Mouse (Mus musculus) adipocyte (in vitro differentiated cells): ENCODE data around the gene Fgf2.
A peak's percentile ranks its signal among the peaks of the same experiment; 100 is the strongest.

ENCODE experiments used
- DNase-seq: peaks from one replicate; pipeline ENCODE4 v3.0.0-alpha.2; 2016; ENCODE audit warnings: low spot score

Gene Fgf2

GRCm38 (mm10) chr3:37354737-37355136, 6.6 kb downstream of the Fgf2 start:
- peak; percentile 51 for DNase-seq

- peak; percentile 63 for DNase-seq
Measured at GRCm38 (mm10) chr3:37360729-37361128, 12.6 kb downstream of the Fgf2 start.

DNA sequence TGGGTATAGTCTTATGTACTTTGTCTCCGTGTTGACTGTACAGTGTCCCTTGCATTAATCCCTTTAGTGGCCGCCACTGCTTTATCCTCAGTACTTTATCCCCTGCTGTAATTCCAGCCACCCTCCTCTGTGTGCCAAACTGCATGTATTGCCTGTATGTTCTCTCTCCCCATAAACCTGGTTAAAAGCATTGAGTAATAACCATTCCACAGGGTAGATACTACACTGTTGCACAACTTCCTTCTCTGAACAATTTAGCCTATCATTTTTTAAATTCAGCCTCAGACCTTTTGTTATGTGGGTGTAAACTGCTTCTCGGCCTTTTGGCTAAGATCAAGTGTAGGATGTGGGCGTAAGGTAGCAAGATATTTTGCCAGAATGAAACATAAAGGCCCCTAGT, 17.0 kb downstream of the Fgf2 start:
- DNase-seq: no peak

- DNase-seq: no peak
Measured at GRCm38 (mm10) chr3:37365976-37366375, 17.8 kb downstream of the Fgf2 start.

GRCm38 (mm10) chr3:37366381-37367053, 18.4 kb downstream of the Fgf2 start:
- DNase-seq: peak; percentile 68

DNA sequence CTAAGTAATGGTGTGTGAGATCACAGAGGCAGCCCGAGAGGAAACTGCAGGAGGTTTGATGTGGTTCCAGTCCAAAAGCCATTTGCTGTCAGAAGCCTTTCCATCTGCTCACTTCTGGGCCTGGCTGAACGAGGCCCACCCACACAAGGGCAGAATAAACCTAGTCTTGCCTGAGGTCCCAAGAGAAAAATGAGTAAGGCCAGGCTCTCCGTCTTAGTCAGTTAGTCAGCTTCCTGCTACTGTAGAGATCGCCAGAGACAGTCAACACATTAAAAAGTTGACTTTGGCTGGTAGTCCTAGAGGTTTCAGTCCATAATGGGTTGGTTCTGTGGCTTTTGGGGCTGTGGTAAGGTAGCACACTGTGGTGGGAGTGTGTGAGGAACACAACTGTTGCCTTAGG, 22.3 kb downstream of the Fgf2 start:
- DNase-seq: no peak

DNA sequence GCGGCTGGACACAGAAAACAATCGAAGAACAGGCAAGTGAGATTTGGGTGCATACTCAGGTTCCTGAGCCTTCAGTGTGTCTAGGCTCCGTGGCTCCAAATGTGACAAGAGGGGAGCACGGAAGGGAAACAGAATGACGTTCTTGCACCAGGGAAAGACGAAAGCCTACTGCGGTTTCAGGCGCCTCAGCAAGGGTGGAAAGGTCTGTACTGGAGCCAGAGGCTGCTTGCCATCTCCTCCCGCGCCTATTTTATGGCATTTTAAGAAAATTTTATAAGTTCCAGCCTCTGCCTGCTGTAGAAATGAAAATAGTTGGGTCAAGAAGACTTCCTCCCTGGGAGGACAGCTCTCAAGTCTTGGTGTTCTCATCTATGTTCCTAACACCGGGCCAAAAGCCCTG, 25.6 kb downstream of the Fgf2 start:
- DNase-seq: no peak

GRCm38 (mm10) chr3:37377926-37378325, 29.8 kb downstream of the Fgf2 start:
- no peak for DNase-seq

- DNase-seq: no peak
Measured at GRCm38 (mm10) chr3:37378412-37378811, 30.3 kb downstream of the Fgf2 start.

GRCm38 (mm10) chr3:37379201-37379600, 31.1 kb downstream of the Fgf2 start:
- no peak for DNase-seq

DNA sequence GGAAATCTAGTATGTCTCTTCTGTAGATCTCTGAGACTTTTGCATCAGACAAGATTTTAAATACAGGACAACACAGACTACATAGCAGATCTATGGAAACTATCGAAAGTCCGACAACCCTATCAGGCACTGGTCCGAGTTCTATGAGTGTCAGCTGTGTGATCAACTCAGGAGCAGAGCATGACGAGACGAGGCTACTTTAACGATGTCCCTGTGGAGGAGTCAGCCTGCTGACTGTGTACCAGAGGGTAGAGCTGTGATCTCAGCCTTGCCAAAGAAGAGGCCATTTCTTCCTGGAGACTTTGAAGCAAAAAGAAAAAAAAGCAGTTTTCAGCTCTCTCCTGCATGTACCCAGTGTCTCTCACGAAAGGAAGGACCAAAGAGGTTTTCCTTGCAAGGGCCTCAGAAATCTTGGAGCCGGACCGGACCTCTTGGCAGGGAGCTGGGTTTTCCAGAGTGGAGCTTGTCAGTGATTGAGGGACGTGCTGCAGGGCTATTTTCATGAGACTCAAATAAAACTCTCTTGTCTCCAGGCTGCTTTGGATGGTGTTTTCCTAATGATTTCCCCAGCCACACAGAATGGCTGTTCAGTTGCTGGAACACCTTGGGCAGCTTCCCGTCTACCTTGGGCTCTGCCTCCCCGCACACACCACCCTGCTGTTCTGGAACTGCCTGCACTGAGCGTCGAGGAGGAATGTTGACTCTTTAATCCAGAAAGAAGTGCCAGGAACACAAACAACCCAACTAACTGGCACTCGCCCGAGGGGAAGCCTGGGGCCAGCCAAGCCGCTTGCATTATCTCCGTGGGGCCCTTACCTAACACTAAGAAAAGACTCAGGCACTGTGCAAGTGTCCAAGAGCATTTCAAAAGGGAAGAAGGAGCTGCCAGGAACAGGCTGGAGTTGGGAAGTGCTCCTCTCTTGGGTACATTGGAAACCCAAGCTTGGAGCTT, 32.1 kb downstream of the Fgf2 start:
- DNase-seq: peak; percentile 97

- peak; percentile 54 for DNase-seq
Measured at GRCm38 (mm10) chr3:37381457-37381856, 33.3 kb downstream of the Fgf2 start.

GRCm38 (mm10) chr3:37383096-37383765, 35.1 kb downstream of the Fgf2 start:
- DNase-seq: no peak

DNA sequence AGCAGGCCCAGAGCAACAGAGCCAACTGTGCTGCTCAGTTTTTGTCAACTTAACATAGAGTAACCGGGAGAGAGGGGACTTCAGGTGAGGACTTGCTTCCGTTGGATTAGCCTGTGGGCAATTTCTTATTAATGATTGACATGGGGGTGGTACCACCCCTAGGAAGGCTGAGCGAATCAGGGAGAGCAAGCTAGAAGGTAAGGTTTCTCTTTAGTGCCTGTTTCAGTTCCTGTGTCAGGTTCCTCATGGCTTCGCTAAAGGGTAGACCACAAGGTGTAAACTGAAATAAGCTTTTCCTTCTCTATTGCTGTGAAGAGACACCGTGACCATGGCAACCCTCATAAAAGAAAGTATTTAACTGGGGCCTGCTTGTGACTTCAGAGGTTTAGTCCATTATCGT, 39.2 kb downstream of the Fgf2 start:
- DNase-seq: no peak

DNA sequence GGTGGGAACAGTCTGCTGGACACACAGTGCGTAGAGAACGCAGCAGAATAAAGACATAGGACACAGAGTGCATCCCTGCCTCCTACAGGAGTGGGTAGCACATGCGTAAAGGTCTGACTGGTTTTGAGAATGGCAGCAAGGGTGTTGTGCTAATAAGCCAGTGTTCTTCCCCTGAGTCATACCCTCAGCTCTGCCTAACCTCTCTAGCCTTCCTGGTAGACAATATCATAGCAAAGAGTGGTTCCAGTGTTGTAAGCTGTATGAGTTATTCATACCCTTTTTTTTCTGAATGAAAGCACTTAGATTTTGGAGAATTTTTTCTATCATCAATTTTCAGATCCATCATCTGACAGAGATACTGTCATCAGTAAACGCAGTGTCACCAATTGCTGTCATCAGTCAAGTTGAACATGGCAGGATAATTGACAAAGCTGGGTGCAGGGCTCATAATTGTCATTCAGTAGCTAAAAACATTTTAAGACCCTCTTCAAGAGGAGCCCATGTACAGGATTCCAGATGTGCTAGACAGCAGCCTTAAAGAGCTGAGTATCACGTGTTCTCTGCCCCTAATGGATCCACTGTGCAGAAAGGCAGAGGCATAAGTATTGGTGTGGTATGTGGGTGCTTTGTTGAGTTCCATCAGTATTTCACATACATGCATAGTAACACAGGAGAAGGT, 48.9 kb downstream of the Fgf2 start:
- no peak for DNase-seq

DNA sequence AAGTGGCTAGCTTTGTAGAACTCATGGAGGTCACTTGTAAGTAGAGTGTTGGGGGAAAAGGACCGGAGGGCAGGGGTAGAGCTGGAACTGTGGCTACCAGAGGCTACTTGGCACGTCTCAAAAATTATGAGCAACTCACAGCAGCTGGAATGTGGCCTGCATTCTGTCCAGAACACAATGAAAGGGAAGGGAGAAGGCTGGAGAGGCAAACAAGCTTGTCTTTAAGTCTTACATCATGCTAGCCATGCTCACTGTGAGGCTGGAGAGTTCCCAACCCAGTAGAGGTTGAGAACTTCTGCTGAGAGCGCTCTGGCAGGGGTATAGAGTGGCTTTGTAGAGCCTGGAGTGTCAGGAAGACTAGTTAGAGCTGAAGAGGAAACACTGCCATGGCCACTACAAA, 49.5 kb downstream of the Fgf2 start:
- peak; percentile 91 for DNase-seq

- peak; percentile 88 for DNase-seq
Measured at GRCm38 (mm10) chr3:37398661-37399395, 50.7 kb downstream of the Fgf2 start.

- peak; percentile 99 for DNase-seq
Measured at GRCm38 (mm10) chr3:37401729-37402610, 53.8 kb downstream of the Fgf2 start.

GRCm38 (mm10) chr3:37407598-37407997, 59.5 kb downstream of the Fgf2 start:
- DNase-seq: no peak

GRCm38 (mm10) chr3:37413446-37413845, 65.3 kb downstream of the Fgf2 start:
- peak; percentile 71 for DNase-seq
